Mouse (Mus musculus): Measurements from ENCODE around the gene Agfg1.

The Agfg1 gene

GRCm38 (mm10) chr1:82839296-82839613, at the start of gene Agfg1:
Gene Agfg1, plus strand, starts transcription at chr1:82839483.
- DNase-seq (ENCODE audit: low spot score): peak; percentile 80

GRCm38 (mm10) chr1:82791105-82791504, 48.2 kb upstream of the Agfg1 start:
- DNase-seq (ENCODE audit: low spot score): no peak

DNA sequence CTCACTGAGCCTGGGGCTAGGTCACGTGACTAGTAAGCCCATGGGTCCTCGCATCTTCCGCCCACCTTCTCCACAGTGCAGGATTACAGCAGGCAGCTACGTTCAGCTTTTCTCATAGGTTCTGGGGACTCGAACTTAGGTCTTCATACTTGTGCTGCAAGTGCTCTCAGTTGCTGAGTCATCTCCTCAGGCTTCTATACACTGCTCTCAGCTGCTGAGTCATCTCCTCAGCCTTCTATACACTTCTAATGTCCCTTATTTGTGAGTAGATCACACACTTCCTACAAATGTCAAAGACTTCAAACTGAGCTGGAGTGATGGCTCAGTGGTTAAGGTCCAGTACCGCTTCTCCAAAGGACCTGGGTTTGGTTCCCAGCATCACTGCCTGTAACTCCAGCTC, 47.0 kb upstream of the Agfg1 start:
- no peak for DNase-seq (ENCODE audit: low spot score)

DNA sequence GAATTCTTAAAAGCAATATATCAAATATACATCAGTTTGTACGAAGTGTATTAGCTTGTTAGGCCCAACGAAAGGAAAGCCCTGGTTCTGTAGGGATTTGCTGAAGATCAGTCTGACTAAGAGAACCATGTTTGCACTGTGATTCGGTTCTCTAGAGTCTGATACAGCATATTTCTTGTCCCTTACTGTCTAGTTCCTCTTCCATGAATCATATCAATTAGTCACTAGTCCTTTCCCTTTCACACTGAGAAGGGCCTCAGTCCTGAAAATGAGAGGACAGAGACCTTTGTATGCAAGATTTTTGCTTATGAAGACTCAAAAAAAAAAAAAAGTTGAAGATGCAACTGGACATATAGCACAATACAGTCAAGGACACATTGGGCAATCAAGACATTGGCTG, 46.2 kb upstream of the Agfg1 start:
- DNase-seq (ENCODE audit: low spot score): no peak

DNA sequence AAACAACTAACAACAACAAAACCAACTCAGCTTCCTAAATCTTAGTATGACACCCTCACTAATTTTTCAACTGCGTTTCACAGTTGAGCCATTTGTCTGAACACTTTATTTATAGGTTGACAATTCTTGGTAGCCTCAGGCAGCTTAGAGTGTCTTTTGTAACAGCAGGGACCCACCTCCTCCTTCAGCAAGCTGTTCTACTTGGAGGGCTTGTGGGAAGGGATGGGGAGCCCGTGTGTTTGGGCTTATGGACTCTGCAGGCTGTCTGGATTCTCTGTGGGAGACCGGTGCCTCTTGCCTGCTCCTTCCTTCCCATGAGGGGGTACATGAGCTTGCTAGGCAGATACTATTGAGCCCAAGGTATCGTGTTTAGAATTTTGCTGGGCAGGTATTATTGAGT, 45.3 kb upstream of the Agfg1 start:
- DNase-seq (ENCODE audit: low spot score): no peak

DNA sequence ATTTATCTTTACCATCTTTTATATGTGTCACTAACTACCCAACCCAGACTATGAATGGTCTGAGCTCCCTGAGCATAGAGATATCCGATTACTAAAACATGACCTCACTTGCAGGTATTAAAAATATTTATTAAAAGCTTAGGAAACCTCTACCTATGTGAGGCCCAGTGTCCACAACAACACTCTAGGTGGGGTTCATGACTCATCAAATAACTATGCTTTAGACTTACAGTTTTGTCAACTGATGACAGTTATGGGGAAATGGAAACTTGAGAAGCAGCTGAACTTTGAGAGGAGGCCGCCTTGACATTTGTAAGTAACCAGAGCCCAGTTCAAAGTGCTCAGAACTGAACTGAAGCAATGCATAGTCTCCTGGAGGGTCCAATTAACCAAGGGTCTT, 44.1 kb upstream of the Agfg1 start:
- no peak for DNase-seq (ENCODE audit: low spot score)

DNA sequence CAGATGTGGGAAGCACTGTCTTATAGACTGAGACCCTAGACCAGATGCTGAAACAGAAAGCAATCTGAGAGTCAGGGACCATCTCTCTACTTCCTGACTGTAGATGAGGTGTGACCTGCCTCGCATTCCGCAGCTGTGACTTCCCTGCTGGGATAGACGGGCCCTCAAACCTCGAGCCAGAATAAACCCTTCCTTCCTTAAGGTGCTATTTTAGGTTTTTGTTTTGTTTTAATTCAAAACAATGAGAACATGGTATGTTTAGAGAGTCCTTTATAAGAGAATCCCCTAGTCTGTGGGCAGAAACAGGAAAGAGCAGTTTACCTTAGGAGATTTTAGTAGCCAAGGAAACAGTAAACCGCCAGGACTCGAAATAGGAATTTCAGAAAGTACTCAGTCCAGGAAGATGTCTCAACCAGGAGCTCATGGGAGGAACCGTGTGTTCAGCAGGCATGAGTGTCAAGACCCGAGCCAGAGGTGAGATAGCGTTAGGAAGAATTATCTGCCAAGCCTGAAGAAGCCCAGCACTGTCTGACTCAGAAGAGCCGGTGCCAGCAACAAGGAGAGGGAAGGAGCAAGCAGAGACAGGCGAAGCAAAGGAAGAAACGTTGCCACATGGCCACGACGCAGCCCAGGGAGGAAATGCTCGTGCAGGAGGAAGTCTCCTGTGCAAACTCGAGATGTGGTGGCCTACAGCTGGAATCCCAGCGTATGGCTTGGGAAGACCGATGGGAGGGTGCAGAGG, 43.4 kb upstream of the Agfg1 start:
- no peak for DNase-seq (ENCODE audit: low spot score)

GRCm38 (mm10) chr1:82797088-82797487, 42.2 kb upstream of the Agfg1 start:
- no peak for DNase-seq (ENCODE audit: low spot score)

GRCm38 (mm10) chr1:82798304-82798703, 41.0 kb upstream of the Agfg1 start:
- DNase-seq (ENCODE audit: low spot score): no peak

- no peak for DNase-seq (ENCODE audit: low spot score)
Observed at GRCm38 (mm10) chr1:82798922-82799321, 40.4 kb upstream of the Agfg1 start.

DNA sequence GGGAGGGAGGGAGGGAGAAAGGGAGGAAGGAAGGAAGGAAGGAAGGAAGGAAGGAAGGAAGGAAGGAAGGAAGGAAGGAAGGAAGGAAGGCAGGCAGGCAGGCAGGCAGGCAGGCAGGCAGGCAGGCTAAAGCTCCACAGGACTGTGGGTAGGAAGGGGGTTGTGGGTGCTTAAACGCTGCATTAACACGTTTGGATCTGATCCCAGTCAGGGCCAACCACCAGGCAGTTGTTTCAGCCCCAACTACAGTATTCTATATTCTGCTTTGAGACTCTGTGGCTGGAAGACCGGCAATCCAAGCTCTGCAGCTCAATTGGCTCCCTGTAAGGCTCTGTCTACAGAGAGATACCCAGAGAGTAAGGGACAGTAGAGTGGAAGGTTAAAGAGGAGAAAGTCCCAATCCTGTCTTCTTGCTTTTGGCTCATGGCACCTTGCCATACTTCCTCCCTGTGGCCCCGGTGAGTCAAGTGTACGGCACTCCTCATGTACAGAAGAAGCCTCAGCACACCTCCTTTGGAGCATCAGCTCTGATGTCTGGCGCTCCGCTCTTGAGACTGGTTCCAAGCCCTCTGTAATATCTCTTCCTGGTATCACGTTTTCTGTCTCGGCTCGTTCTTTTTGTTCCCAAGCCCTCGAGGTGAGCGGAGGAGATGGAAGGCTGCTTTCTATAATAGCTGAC, 38.0 kb upstream of the Agfg1 start:
- DNase-seq (ENCODE audit: low spot score): no peak

DNA sequence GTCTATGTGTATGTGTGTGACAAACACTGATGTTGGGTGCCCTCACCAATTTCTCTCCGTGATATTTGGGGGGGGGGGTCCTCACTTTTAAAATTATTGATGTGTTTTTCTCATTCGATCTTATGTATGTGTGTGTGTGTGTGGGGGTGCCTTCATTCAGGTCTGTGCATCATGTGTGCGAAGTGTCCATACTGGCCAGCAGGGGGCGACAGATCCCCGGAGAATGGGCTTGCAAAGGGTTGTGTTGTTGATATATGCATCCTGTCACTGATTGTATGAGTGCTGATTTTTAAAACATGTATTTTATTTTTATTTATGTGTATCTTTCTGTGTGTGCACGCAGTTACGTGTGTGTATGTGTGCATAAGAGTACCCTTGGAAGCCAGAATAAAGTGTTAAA, 35.7 kb upstream of the Agfg1 start:
- no peak for DNase-seq (ENCODE audit: low spot score)

DNA sequence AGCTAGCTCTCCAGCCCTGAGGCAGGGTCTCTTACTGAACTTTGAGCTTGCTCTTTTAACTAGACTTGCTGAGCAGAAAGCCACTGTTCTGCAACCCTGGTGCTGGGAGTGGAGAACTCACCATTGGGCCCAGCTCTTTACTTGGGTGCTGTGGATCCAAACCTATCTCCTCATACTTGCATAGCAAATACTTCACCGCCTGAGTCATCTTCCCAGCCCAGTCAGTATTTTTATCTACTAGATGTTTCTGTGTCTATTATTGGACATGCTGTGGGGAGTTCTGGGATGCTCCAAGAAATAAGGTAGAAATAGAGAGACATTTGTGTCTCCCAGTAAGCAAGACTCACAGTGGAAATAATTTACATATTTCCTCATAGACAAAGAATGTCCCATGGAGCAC, 35.2 kb upstream of the Agfg1 start:
- no peak for DNase-seq (ENCODE audit: low spot score)

GRCm38 (mm10) chr1:82806391-82806790, 32.9 kb upstream of the Agfg1 start:
- DNase-seq (ENCODE audit: low spot score): no peak

DNA sequence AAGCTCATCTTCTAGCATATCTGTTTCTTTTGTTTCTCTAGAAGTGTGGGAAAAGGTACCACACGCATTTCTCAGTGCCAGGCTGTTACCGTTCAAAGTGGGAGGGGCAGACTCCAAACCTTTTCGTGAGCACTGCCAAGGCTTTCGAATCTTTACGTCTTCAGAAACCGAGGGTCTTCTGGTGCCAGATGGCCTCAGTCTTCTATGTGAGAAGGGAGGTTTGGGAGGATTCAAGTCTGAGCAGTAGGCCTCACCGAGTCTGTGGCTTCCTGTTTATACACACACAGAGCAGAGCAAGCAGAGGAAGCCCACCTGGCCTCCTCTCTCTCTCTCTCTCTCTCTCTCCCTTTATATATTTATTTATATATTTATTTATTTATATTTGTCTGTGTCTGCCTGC, 32.1 kb upstream of the Agfg1 start:
- DNase-seq (ENCODE audit: low spot score): no peak

- no peak for DNase-seq (ENCODE audit: low spot score)
Observed at GRCm38 (mm10) chr1:82808564-82808963, 30.7 kb upstream of the Agfg1 start.

GRCm38 (mm10) chr1:82811766-82812165, 27.5 kb upstream of the Agfg1 start:
- no peak for DNase-seq (ENCODE audit: low spot score)

GRCm38 (mm10) chr1:82815941-82816716, 23.2 kb upstream of the Agfg1 start:
- DNase-seq (ENCODE audit: low spot score): no peak

DNA sequence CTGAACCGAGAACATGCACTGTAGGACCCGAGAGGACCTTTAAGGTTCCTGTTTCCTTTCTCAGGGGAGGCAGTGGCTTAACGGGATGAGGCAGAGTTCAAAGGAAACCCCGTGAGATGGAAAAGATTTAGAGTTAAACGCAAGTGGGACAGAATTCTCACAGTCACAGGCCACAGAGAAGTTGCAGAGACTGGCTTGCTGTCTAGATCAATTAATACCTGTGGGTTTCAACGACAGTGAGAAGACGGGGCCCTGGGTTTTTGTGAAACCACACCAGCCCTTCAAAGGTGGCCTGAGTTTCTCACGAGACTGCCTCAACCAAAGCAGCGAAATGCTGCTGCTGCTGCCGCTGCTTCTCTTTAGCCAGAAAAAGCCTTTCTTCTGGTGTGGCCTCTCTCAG, 19.9 kb upstream of the Agfg1 start:
- no peak for DNase-seq (ENCODE audit: low spot score)

- no peak for DNase-seq (ENCODE audit: low spot score)
Observed at GRCm38 (mm10) chr1:82820179-82820578, 19.1 kb upstream of the Agfg1 start.

- DNase-seq (ENCODE audit: low spot score): no peak
Observed at GRCm38 (mm10) chr1:82820626-82821186, 18.6 kb upstream of the Agfg1 start.

GRCm38 (mm10) chr1:82821846-82822245, 17.4 kb upstream of the Agfg1 start:
- no peak for DNase-seq (ENCODE audit: low spot score)

DNA sequence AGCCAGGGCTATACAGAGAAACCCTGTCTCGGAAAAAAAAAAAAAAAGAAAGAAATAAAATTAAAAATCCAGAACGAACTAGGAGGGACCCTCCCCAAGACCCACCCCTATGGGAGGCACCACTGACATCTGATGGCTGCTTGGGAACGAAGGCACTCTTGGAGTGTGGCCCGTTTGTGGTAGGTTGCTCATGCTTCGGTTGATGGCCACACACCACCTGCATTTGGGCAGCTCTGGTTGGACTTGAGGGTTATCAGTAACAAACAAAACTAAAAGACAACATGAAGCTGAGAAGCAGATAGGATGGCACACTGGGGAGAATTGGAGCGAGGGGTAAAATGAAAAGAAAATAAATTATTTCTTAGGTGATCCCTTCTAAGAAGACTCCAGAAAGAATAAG, 15.1 kb upstream of the Agfg1 start:
- DNase-seq (ENCODE audit: low spot score): no peak
